Mouse (Mus musculus): ENCODE measurements around the gene Jund.

The Jund gene

DNA sequence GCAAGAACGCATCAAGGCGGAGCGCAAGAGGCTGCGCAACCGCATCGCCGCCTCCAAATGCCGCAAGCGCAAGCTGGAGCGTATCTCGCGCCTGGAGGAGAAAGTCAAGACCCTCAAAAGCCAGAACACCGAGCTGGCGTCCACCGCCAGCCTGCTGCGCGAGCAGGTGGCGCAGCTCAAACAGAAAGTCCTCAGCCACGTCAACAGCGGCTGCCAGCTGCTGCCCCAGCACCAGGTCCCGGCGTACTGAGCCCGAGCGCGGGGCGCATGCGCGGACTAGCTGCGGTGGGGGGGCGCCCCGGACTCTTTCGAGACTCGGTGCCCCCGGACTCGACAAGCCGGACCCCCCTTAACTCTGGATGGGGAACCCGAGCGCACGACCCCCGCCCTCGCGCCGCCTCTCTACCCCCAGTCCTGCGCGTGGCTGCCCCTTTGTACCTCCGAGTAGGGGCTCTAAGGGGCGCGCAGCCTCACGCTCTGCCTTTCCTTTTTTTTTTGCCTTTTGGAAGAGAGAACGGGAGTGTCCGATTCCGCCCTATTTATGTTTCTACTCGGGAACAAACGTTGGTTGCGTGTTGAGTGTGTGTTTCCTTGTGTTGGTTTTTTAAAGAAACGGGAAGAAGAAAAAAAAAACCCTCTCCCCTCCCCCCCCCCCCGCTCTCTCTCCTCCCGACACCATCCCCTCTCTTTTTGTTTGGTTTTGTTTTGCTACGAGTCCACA is 1.2 kb downstream of the Jund start:
- peak; percentile 86 to 88 for DNase-seq (ENCODE audit: low spot score in 2 of 2)

DNA sequence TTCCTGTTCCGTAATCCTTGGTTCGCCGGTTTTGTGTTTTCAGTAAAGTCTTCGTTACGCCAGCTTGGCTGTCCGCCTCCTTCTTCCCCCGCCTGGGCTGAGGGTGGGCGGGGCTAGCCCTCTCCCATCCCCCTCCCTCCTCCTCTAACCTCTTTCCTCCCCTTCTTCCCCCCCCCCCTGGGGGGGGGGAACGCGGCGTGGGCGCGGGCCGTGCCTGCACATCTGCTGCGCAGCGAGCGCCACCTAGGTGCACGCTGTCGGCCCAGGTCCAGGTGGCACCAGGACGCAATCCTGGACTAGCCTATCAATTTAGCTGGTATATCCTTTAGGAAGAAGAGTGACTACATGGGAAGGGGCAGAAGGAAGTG is 1.8 kb downstream of the Jund start:
- DNase-seq (ENCODE audit: low spot score in 2 of 2) = peak; percentile 93 to 95

DNA sequence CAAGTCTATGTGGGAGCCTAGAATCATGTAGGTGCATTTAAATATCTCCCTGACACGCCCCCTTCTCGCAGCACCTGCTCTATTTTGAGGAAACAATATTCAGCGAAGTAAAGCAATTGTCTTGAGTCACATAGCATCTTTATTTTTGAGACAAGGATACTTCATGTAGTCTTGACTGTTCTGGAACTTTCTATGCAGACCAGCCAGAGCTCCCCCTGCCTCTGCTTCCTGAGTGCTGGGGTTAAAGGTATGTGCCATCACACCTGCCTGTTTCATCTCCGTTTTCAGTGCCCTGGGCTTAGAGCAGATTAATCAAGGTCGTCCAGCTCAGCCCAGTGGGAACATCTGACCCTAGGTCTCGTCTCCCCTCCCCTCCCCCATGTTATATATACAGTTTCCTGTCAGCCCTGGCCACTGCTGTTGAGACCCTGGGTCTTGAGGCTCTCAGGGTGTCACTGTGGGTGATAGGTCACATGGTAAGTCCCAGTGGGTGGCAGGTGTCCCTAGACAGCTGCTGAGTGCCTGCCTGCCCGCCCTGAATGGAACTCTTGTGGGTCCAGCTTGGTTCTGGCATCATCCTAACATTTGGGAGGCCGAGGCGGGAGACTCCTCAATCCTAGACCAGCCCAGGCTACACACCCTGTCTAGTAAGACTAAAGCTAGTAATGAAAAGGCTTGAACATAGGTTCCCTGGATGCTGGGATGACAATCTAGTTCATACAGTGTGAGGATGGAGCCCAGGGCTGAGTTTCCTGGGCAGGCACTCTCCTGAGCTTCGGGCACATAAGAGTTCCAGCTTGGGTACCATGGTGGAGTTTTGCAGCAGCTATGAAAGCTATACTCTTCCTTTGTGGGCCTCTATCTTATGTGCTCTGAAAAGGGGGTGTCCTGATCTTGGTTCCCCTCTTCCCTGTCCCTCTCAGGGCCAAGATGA is 2.6 kb downstream of the Jund start:
- DNase-seq (ENCODE audit: low spot score in 2 of 2) = no peak

DNA sequence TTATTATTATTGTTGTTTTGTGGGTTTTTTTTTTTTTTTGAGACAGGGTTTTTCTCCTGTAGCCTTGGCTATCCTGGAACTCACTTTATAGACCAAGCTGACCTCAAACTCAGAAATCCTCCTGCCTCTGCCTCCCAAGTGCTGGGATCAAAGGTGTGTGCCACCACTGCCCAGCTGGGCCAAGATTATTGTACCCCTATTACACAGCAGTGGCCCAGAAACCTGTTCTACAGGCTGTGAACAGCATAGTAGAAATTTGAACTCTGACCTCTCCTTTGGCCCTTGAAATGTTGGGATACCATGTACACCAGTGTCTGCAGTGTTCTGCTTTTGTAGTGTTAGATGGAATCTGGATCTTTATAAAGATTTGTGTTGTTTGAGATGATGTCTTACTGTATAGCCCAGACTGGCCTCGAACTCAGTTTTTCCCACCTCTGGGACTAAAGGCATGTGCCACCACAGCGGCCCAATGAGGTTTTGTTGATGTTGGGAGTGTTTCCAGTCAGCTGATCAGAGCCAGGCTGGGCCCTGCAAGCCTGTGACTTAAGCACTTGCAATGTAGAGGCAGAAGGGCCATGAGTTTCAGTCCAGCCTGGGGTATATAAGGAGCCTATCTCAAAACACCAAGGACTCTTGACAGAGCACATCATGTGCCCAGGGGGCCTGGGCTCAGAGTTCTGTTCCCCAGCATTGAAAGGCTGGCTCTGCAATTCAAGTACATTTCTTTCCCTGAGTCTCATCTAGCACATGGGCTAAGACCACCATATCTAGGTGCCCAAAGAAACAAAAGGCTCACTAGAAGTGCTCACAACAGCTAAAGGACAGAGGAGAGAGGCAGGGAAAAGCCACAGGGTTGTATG is 3.5 kb downstream of the Jund start:
- no peak for DNase-seq (ENCODE audit: low spot score in 2 of 2)

DNA sequence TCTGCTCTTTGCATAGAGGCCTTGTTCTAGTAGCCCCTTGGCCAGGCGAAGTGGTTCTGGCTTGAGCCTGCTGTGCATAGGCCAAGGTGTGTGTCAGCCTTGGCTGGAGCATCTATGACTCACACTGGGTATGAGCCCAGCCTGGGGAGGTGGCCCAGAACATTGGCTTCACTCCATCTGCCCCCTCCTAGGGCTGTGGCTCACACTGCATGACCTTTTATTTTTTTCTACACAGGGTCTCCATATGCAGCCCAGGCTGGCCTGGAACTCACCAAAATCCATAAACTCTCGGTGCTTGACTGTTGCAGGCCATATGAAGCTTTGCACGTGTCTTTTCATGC is 4.1 kb downstream of the Jund start:
- no peak for DNase-seq (ENCODE audit: low spot score in 2 of 2)

DNA sequence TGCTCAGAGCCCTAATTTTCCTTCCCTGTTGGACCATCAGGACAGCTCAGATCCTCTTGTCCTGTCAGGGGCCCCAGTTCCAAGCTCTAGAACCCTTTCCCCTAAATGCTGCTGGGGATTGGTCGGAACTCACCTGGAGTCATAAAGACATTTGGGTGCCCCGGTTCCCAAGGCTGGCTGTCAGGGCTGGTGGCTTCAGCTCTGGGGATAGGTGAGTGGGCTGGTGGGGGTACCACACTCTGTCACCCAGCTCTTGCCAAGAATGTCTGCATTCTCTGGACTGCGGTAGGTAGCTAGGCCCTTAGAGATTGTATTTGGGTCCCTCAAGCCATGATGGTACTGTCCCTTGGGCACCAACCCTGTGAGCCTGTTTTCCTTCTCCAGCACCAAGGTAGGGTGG is 4.5 kb downstream of the Jund start, which contains the start of gene Iqcn:
Gene Iqcn, plus strand, starts transcription at position 171 of the 400 bp plus-strand sequence.
- DNase-seq (ENCODE audit: low spot score in 2 of 2) = no peak

DNA sequence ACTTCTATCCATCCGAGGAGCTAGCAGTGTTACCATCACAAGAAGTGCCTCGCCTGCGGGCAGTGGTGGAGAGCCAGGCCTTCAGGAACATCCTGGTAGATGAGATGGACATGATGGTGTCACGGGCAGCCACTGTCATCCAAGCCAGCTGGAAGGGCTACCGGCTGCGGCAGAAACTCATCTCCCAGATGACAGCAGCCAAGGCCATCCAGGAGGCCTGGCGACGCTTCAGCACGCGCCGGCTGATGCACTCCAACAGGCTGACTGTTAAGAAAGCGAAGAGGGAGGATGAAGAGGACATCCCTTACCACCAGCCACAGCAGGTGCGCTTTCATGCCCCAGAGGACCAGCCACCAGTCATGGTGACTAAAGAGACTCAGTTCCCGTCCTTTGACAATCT is 9.5 kb downstream of the Jund start:
- DNase-seq (ENCODE audit: low spot score in 2 of 2) = no peak

DNA sequence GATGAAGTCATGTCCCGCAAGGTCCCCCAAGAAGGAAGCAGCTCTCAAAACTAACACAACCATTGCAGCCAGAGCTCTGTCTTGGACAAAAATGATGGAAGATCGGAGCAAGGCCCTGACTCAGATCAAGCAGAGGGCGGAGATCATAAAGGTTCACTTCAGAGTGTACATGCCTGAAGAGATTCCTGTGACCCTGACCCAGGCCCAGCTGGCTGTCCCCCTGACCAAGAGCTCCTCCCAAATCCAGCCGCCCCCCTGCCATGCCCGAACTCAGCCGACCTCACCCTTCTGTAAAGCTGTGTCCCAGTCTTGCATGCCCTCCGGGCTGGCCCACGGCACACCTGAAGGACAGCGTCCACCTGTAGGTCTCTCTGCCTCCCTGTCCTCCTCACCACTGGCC is 11.0 kb downstream of the Jund start:
- no peak for DNase-seq (ENCODE audit: low spot score in 2 of 2)

DNA sequence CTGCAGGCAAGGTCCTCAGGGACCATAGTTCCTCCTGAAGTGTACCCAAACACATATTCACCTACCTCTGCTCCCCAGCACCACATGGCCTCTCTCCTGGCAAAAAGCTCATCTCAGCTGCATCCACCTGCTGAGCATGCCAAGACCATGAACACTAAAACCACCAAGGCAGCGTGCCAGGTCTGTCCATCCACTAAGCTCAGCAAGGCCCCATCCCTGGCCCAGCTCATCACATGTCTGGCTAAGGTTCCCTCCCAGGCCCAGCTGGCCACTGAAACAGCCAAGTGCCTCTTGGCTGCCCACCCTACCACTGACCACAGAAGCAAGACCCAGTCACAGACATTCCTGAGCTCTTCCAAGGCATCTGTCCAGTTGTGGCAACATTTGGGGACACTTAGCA is 11.5 kb downstream of the Jund start:
- DNase-seq (ENCODE audit: low spot score in 2 of 2) = no peak

DNA sequence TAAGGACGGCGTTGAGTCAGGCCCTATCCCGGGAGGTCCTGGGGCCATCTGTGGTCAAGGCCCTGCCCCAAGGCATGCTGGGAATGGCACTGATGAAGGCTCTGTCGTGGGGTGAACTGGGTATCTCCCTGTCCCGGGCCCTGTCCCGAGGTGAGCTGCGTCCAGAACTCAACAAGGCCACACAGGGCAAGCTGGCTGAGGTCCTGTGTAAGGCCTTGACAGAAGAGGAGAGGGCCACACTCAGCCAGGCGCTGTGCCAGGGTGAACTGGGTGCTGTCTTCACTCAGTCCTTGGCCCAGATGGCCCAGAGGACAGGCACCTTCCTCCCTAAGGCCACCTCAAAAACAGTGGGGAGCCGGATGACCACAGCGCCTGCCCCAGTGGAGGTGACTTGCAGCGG is 12.3 kb downstream of the Jund start:
- DNase-seq (ENCODE audit: low spot score in 2 of 2) = no peak

DNA sequence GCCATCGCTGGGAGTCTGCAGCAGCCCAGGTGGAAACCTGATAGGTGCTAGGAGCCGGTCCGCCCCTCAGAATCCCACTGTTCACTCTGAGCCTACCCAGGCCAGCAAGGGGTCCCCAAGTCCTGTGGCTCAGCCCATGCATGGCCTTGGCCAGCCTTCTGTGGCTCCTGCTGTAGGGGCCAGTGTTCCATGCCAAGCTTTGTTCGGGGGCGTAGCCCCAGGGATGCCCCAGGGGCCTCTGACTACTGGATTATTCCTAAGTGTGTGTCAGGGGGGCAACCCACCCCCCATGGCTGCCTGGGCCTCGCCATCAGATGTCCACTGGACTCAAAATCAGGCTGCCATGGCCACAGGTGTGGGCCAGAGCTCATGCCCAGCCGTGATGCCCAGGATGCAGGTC is 15.2 kb downstream of the Jund start:
- no peak for DNase-seq (ENCODE audit: low spot score in 2 of 2)

DNA sequence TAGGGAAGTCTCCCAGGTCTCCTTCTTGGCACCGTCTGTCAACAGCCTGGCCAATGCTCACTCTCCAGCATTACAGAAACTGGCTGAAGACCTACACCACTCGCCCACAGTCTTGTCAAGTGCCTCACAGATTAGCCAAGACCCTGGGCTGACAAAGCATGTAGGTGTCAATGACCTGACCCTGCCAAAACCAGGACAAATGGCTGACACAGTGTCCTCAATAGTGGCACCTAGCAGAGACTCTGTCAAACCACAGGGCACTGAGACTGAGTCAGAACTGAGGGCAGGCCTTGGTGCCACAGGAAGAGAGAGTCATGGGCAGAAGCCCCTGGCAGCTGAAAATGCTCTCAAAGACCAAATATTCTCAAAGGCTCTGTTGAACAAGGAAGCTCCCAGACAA is 16.3 kb downstream of the Jund start:
- no peak for DNase-seq (ENCODE audit: low spot score in 2 of 2)

DNA sequence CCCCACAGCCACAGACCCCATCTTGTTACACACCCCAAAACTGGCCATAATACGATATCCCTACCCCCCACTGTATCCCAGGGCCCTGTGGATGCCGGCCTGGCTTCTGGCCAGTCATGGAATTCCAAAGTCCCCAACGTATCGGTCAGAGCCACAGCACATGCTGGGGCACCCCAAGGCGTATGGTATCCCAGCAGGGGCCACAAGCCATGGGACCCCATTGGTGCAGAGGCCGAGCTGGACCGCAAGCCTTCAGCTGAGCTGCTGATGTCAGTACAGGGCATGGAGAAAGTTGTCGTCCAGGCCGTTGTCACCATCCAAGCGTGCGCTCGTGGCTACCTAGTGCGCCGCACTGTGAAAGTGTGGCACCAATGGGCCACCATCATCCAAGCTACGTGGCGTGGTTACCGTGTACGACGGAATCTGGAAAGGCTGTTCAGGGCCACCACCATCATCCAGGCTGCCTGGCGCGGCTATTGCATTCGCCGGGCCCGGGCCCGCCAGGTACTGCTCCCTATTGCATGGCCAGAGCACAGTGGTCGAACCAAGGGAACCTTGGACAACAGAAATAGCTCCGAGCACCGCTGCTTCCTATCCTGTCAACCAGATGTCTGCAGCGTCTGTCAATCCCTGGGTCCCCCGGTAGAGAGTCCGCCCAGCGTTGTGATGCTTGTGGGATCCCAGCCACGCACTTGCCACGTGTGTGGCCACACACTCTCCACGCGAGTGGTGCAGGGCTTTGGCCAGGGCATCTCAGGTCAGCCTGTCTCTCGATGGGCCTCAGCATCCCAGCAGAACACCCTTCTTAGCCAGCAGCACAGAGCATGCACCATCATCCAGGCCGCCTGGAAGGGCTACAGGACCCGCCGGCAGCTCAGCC is 18.0 kb downstream of the Jund start:
- no peak for DNase-seq (ENCODE audit: low spot score in 2 of 2)

DNA sequence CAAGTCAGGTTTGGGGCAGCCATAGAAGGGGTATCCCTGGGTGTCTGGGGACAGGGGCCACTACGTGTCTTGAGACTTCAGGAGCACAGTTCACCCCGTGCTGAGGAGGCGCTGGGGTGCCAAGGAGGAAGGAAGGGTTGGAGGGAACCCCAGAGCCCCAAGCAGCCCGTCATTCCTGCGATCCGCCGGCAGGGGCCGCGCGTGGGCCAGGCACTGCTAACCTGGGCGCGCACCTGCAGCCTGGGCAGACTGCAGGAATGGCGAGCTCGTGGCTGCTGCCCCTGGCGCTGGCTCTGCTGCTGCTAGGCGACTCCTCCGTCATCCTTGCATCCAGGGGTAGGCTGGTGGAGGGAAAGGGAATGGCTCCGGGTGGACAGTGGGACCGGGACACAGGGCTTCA is 19.5 kb downstream of the Jund start, which contains the start of gene Gm3336:
Gene Gm3336, plus strand, starts transcription at position 247 of the 400 bp plus-strand sequence.
- DNase-seq (ENCODE audit: low spot score in 2 of 2) = peak; percentile 71 to 86

DNA sequence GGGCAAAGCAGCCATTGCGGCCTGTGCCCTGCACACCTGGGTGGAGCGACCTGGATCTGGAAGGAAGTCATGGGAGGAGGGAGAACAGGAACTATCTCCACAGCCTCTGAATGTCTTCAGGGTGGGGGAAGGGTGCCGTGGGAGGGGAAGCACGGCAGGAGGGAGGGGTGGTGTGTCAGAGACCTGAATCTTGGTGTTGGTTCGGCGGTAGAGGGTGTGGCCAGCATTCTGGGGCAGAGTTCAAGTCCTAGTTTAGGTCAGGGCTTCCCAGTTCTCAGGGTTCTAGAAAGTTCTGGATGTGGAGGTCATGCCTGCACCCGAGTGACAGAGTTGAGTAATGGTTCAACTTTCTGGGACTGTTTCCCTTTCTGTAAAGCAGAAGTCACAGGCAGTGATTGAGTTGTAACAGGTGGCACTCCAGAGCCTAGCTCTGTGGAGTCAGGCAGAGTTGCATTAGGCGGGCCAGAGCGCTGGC is 21.1 kb downstream of the Jund start:
- DNase-seq (ENCODE audit: low spot score in 2 of 2) = no peak

DNA sequence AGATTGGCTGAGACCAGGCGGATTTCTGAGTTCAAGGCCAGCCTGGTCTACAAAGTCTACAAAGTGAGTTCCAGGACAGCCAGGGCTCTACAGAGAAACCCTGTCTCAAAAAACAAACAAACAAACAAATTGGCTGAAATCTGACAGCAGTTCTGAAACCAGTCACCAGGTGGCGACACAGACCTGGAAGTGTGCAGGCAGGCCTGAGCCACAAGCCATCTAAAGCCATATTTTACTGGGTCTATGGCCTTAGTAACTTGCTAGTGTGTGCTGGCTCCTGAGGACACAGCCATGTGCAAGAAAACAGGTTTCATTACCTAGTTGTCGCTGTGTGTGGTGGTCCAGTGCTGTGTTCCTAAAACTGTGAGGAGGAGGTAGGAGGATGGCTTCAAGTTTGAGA is 22.0 kb downstream of the Jund start:
- peak; percentile 51 to 79 for DNase-seq (ENCODE audit: low spot score in 2 of 2)

DNA sequence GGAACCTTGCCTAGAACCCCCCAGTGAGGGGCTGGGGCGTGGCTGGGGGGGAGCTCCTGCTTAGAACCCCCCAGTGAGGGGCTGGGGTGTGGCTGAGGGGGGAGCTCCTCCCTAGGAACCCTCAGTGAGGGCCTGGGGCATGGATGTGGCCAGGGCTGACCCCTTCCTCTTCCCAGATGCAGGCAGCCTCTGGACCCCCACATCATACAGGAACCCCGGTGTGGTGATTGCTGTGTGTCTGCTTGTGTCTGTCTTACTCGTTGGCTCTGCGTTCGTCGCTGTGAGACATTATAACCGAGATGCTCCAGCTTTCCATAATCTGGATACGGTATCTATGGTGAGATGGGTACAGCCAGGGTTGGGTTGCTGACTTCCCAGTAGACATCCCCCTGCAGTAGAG is 22.9 kb downstream of the Jund start:
- DNase-seq (ENCODE audit: low spot score in 2 of 2) = no peak

DNA sequence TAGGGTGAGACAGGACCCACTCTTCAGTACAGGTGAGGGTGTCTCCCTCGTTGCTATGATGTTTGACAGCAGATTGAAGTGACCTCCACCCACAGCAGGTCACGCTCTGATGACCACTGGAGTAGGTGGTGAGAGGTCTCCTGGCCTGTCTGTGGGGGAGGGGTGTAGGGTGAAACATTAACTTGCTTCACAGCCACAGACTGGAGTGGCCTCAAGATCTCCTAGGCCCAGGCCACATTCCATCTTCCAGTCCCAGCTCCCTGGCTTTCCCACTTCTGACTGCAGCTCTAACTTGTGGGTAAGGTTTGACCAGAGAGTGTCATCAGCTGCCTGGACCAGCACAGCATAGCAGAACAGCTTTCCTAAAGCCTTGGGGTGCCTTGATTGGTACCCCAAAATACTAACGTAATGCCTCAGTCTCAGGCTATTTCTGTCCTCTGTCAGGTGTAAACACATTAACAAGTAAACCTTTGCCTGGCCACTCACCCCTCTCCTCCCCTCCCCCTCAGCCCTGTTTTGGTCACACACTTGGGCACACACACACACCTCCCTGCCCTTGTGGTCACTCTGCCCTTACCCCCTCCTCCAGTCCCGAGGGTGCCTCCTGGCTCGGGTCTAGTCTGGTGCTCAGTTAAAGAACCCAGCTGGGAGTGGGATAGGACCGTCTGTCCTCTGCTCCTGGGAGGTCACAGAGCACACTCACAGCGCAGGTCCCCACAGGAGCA is 24.9 kb downstream of the Jund start, which contains the start of gene Pde4c:
Gene Pde4c, plus strand, starts transcription at position 235 of the 725 bp plus-strand sequence.
- DNase-seq (ENCODE audit: low spot score in 2 of 2) = no peak

DNA sequence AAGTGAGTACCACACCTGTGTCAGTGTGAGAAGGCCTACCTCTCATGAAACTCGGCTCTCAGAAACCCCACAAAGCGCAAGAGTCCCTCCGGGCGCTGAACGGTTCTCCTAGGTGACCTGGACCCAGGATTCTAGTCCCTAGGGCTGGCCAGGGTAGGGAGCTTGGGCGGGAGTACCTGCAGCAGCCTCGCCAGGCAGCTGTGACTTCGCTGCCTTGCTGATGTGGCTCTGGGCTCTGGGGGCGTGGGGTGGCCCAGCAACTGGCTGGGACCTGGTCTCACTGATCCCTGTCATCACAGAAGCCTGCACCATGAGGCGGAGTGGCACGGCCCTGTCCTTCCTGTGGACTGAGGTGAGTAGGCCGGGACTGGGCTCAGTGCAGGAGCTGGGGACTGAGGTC is 25.5 kb downstream of the Jund start:
- DNase-seq (ENCODE audit: low spot score in 2 of 2) = no peak

DNA sequence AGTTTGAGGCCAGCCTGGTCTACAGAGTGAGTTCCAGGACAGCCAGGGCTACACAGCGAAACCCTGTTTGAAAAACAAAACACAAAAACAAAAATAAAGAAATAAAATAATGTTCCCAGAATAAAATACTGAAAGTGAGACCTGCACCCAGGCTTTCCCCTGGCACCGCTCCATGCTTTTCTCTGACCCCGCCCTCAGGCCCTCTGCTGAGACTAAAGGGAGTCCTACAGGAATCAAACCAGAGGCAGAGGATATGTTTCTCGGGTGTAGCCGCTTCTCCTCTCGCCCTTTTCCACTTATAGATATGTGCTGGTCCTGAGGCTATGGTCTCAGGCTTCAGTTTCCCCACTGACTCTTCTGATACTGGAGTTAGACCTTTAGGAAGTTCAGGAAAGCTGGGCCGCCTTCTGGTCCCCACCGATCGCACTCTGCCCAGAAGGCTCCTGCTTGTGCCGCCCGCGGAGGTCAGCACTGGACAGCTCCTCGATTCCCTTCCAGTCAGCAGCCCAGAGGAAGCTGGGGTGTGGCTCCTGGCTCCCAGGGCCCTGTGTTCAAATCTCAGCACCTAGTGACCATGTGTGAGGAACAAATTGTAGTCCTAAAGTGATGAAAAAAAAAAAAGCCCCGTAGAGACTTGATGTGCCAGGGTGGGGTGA is 27.2 kb downstream of the Jund start:
- DNase-seq (ENCODE audit: low spot score in 2 of 2) = no peak
